Mouse (Mus musculus) liver, adult 2 months (tissue): Measurements from ENCODE around the gene Panx3. TPM values are rescaled to one million over a fixed set of nuclear protein-coding genes. Genes with fewer than 3 reads are reported as not detected.

Experiments
- DNase-seq: peaks from one replicate; pipeline ENCODE4 v3.0.0-alpha.2; 2011; ENCODE audit warnings: low read depth, low spot score; ENCODE audit errors: extremely low read depth
- H3K27ac ChIP-seq: fragments of 200-500 bp; replicated peaks from 2 replicates; pipeline ENCODE4 v1.5.1; 2012; ENCODE audit warnings: low read depth, mild to moderate bottlenecking, control low read depth, inconsistent platforms, low read length; ENCODE audit not compliant: insufficient read depth
- H3K27me3 ChIP-seq: fragments of 200-500 bp; 2 replicates; pipeline ENCODE4 v1.6.1; 2012; ENCODE audit warnings: mild to moderate bottlenecking, moderate library complexity, low read length, inconsistent platforms; ENCODE audit not compliant: control insufficient read depth, insufficient read depth
- H3K36me3 ChIP-seq: fragments of 200-500 bp; 2 replicates; pipeline ENCODE4 v1.6.1; 2012; ENCODE audit warnings: low read length, inconsistent platforms; ENCODE audit not compliant: control insufficient read depth, insufficient read depth
- H3K4me1 ChIP-seq: fragments of 200-500 bp; 2 replicates; pipeline ENCODE4 v1.6.1; 2011; ENCODE audit warnings: low read length; ENCODE audit not compliant: control insufficient read depth, insufficient read depth
- H3K4me3 ChIP-seq: fragments of 200-500 bp; 2 replicates; pipeline ENCODE4 v1.5.1; 2011; ENCODE audit warnings: low read depth, mild to moderate bottlenecking, control low read depth, low read length, moderate library complexity; ENCODE audit not compliant: insufficient read depth
- H3K79me2 ChIP-seq: fragments of 200-500 bp; 2 replicates; pipeline ENCODE4 v1.6.1; 2012; ENCODE audit warnings: inconsistent platforms, mild to moderate bottlenecking, low read length, moderate library complexity; ENCODE audit not compliant: control insufficient read depth, insufficient read depth
- H3K9ac ChIP-seq: fragments of 200-500 bp; 2 replicates; pipeline ENCODE4 v1.6.1; 2012; ENCODE audit warnings: low read depth, mild to moderate bottlenecking, control low read depth, inconsistent platforms, low read length
- CTCF ChIP-seq: fragments of 200-500 bp; IDR thresholded peaks from 2 replicates; pipeline ENCODE4 v1.5.1; 2011; ENCODE audit warnings: low read depth, low read length, control low read depth
- POLR2A ChIP-seq: fragments of 200-500 bp; IDR thresholded peaks from 2 replicates; pipeline ENCODE4 v1.6.1; 2011; ENCODE audit warnings: low read length, control low read depth; ENCODE audit not compliant: insufficient read depth; ENCODE audit errors: extremely low read depth
- WGBS: fragments of 180-500 bp; shearing (Covaris S2); methylation state at CpG from one replicate; pipeline ENCODE4 v1.1.7; 2018; 5-methylcytosine and 5-hydroxymethylcytosine counted together
- polyA plus RNA-seq: library from polyadenylated mRNA; depleted of rRNA; stranded (reverse); fragments of >200 nt; gene quantifications from 2 replicates; pipeline ENCODE4 v1.2.3, GENCODE M21; 2012
- total RNA-seq: library from RNA; depleted of rRNA; stranded (reverse); fragments of >200 nt; gene quantifications from 2 replicates; pipeline ENCODE4 v1.2.3, GENCODE M21; 2014

Gene Panx3
- total and polyA plus RNA-seq, 2 experiments = not detected

DNA sequence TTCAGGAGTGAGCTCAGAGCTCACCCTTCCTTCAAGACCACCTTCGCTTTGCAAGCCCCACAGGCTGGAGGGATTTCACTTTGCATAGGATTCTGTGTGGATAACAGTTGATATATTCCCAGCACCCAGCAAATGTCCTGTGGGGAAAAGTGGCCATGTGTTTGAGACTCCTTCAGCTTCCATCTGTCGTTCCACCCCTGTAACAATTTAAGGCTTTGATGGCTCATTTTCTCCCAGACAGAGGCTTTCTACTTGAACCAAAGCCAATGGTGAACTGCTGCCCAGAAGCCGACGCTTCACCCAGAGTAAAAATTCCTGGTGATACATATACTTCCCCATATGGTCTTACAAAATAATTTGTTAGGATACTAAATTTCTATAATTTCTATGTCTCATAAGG lies 6.3 kb upstream of the Panx3 start:
- H3K4me3 ChIP-seq = no peak overlapping the region
- TF ChIP-seq CTCF = no peak
- TF ChIP-seq POLR2A = no peak
- no peaks in the 10 kb centered on the region for H3K4me1 ChIP-seq
- H3K27ac ChIP-seq = no peak overlapping the region
- H3K79me2 ChIP-seq = no peaks in the 10 kb centered on the region
- H3K36me3 ChIP-seq = no peaks in the 10 kb centered on the region
- no peak for DNase-seq
- H3K27me3 ChIP-seq = no peaks in the 10 kb centered on the region
- WGBS = 83% methylated on average over 4 of the region's 4 CpGs
- no peak overlapping the region for H3K9ac ChIP-seq

DNA sequence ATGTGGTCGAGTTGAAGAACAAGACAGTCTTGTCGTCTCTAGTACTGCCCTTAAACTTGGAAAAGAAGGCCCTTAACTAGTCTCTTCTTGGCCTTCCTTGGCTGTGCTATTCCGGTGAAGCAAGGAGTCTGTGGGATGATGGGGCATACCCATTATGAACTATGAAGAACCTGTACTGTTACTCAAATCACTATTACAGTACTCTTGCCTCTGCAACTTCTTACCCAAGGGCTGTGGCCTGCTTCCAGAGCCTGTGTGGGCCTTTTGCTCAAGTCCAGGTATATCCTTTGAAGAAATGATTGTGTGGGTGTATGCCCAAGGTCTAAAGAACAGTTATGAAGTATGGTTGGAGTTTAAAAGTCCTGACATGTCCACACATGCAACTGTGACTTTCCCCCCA lies 1.2 kb upstream of the Panx3 start:
- no peaks in the 10 kb centered on the region for H3K79me2 ChIP-seq
- DNase-seq = no peak
- no peaks in the 10 kb centered on the region for H3K27me3 ChIP-seq
- H3K9ac ChIP-seq = no peak overlapping the region
- no peak for TF ChIP-seq POLR2A
- TF ChIP-seq CTCF = no peak
- H3K4me1 ChIP-seq = no peaks in the 10 kb centered on the region
- H3K36me3 ChIP-seq = no peaks in the 10 kb centered on the region
- no peak overlapping the region for H3K27ac ChIP-seq
- 93% methylated on average over 3 of the region's 3 CpGs for WGBS
- H3K4me3 ChIP-seq = no peak overlapping the region

DNA sequence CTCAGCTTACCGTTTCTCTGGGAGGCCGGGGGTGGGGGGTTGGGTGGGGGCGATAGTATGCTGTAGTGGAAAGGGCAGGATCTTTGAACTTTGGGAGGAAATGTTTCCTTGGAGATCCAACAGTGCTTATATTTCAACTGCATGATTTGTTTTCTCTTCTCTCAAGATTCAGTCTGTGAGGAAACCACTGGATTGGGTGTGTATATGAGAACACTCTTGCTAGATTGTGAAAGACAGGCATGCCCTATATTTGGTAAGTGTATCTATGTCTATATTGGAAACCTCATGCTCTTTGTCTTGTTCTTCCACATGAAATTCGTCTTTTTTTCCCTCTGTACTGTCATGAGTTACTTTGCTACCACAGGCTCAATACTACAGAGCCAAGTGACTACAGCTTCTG lies 643 bp upstream of the Panx3 start:
- DNase-seq = no peak
- Histone ChIP-seq H3K27me3 (no peaks in the 10 kb centered on the region), H3K9ac (no peak overlapping the region), H3K36me3 (no peaks in the 10 kb centered on the region), H3K4me3 (no peak overlapping the region), H3K79me2 (no peaks in the 10 kb centered on the region), H3K27ac (no peak overlapping the region), H3K4me1 (no peaks in the 10 kb centered on the region)
- 58% methylated on average over 4 of the region's 4 CpGs for WGBS
- TF ChIP-seq POLR2A = no peak
- no peak for TF ChIP-seq CTCF

DNA sequence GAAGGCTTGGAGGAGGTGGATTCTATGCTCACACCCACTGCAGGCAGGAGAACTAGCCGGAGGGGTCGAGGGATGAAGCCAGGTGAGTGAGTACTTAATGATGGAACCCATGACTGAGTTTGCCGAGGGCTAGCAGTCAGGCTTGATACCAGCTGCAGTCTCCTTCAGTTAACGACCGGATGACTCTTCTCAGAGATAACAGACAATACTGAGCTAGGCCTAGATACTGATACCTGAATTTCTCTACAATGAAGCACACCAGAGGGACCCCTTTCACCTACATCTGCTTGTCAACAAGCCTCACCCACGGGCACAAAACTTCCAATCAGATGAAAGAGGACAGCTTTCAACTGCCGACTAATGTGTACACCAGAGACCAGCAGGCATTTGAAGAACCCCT lies 3.0 kb downstream of the Panx3 start:
- no peak for DNase-seq
- Histone ChIP-seq H3K27me3 (no peaks in the 10 kb centered on the region), H3K4me3 (no peak overlapping the region), H3K9ac (no peak overlapping the region), H3K4me1 (no peaks in the 10 kb centered on the region), H3K36me3 (no peaks in the 10 kb centered on the region), H3K79me2 (no peaks in the 10 kb centered on the region), H3K27ac (no peak overlapping the region)
- WGBS = 66% methylated on average over 7 of the region's 7 CpGs
- TF ChIP-seq POLR2A (no peak), CTCF (no peak)

DNA sequence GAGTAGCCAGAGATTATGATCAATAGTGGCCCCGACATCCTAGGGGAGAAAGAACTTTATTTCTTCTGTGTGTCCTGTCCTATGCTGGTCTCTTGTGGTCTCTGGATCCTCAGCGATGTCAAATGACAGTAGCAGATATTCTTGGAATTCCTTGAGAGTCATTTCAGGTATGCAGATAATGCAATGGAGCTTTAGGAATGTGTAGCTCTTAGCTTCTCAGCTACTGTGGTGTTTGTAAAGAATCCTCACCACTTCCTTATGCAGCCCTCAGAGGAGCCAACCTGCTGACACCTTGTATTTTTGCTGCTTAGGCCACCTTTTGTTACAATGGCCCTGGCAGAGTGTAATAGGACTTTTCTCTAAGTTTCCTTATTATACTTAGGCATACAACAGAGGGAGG lies 4.4 kb downstream of the Panx3 start:
- WGBS = 47% methylated on average over 2 of the region's 2 CpGs
- no peak for TF ChIP-seq POLR2A
- no peak for TF ChIP-seq CTCF
- no peaks in the 10 kb centered on the region for H3K79me2 ChIP-seq
- no peaks in the 10 kb centered on the region for H3K36me3 ChIP-seq
- H3K4me1 ChIP-seq = no peaks in the 10 kb centered on the region
- H3K27ac ChIP-seq = no peak overlapping the region
- no peaks in the 10 kb centered on the region for H3K27me3 ChIP-seq
- no peak overlapping the region for H3K4me3 ChIP-seq
- H3K9ac ChIP-seq = no peak overlapping the region
- DNase-seq = no peak

DNA sequence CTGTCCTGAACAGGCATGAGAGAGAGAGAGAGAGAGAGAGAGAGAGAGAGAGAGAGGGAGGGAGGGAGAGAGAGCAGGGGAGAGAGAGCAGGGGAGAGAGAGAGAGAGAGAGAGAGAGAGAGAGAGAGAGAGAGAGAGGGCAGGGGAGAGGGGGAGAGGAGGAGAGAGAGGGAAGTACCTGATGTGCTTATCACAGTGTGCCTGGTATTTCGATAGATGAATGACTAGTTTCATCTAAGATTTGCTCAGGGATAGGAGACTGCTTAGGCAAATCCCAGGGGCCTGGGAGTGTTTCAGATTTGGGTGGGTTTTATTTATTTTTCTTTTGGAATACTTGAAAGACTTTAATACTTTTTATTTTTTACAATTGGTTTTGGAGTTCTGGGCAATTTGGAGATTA lies 5.8 kb downstream of the Panx3 start:
- WGBS = 81% methylated on average over 1 of the region's 1 CpGs
- DNase-seq = no peak

More for the DNA sequence above, 5.8 kb downstream of the Panx3 start:
- Histone ChIP-seq H3K4me1 (no peaks in the 10 kb centered on the region), H3K27me3 (no peaks in the 10 kb centered on the region), H3K4me3 (no peak overlapping the region), H3K36me3 (no peaks in the 10 kb centered on the region), H3K27ac (no peak overlapping the region), H3K9ac (no peak overlapping the region), H3K79me2 (no peaks in the 10 kb centered on the region)
- TF ChIP-seq CTCF (no peak), POLR2A (no peak)
